1 mouse cellular context compared by ENCODE assay signal in genomic region chr11:72671294-72671988, GRCm38 (mm10).
TF ChIP-seq lines count a peak whose summit lies in the region.

No protein-coding gene starts in this region.

TF ChIP-seq in CH12.LX, 34 proteins besides CTCF, POLR2A, EP300 and RAD21 (continued from another document):
- 0 out of 2 replicates have a peak, but pooled peaks have one; percentile 6 for TF ChIP-seq BHLHE40 (IDR thresholded peaks at IDR 0.05; ENCODE audit: low read depth, low read length)
- no peak for TF ChIP-seq ELF1 (IDR thresholded peaks at IDR 0.05; ENCODE audit: low read depth, low read length)
- TF ChIP-seq CHD2 (IDR thresholded peaks at IDR 0.05; ENCODE audit: low read length) = peak; percentile 38; the same call in 1 of the 2 replicates
- no peak for TF ChIP-seq SMC3 (IDR thresholded peaks at IDR 0.05; ENCODE audit: low read depth, low read length)
- TF ChIP-seq UBTF (IDR thresholded peaks at IDR 0.05; ENCODE audit: low read depth, low read length) = no peak
- no peak for TF ChIP-seq CHD1 (IDR thresholded peaks at IDR 0.05; ENCODE audit: low read depth, low read length)
- TF ChIP-seq TCF12 (IDR thresholded peaks at IDR 0.05; ENCODE audit: low read depth, low read length) = no peak
- TF ChIP-seq NELFE (IDR thresholded peaks at IDR 0.05; ENCODE audit: low read depth, low read length) = no peak
- no peak for TF ChIP-seq GABPA (IDR thresholded peaks at IDR 0.05; ENCODE audit: insufficient replicate concordance, low read depth, low read length)
- TF ChIP-seq ZMIZ1 (IDR thresholded peaks at IDR 0.05; ENCODE audit: low read depth, low read length) = no peak
- TF ChIP-seq JUN (IDR thresholded peaks at IDR 0.05; ENCODE audit: insufficient read depth, low read depth, low read length) = no peak
- no peak for TF ChIP-seq SIN3A (IDR thresholded peaks at IDR 0.05; ENCODE audit: low read length)
- TF ChIP-seq MXI1 (IDR thresholded peaks at IDR 0.05; ENCODE audit: low read depth, low read length) = no peak
- 0 out of 2 replicates have a peak, but pooled peaks have one; percentile 16 for TF ChIP-seq JUND (conservative IDR thresholded peaks at IDR 0.05; ENCODE audit: low read depth, low read length)
- no peak for TF ChIP-seq KAT2A (IDR thresholded peaks at IDR 0.05; ENCODE audit: insufficient replicate concordance, low read length)
- no peak for TF ChIP-seq USF2 (conservative IDR thresholded peaks at IDR 0.05; ENCODE audit: low read depth, low read length)
- no peak for TF ChIP-seq TBP (conservative IDR thresholded peaks at IDR 0.05; ENCODE audit: low read depth, low read length)
- TF ChIP-seq ZNF384 (IDR thresholded peaks at IDR 0.05; ENCODE audit: low read depth, low read length) = no peak
- TF ChIP-seq MEF2A (IDR thresholded peaks at IDR 0.05; ENCODE audit: borderline replicate concordance, low read depth, low read length) = peak; percentile 72
- TF ChIP-seq MAZ (IDR thresholded peaks at IDR 0.05; ENCODE audit: low read depth, low read length) = no peak
- TF ChIP-seq HCFC1 (IDR thresholded peaks at IDR 0.05; ENCODE audit: low read depth, low read length) = no peak
